Mouse (Mus musculus): ENCODE measurements around the gene Trim33.

GRCm38 (mm10) chr3:103242156-103242555 is 36.9 kb upstream of the Trim33 start:
- no peak for TF ChIP-seq MYOG (IDR thresholded peaks at IDR 0.05; ENCODE audit: control insufficient read depth, extremely low read depth, insufficient read length)
- no peak for TF ChIP-seq CTCF (IDR thresholded peaks at IDR 0.05; ENCODE audit: control insufficient read depth, insufficient read depth, insufficient read length)
- no peak for TF ChIP-seq MAX (IDR thresholded peaks at IDR 0.05)
- no peak for TF ChIP-seq FOSL1 (IDR thresholded peaks at IDR 0.05; ENCODE audit: insufficient read depth, low read length, poor library complexity, severe bottlenecking)
- no peak for TF ChIP-seq CEBPB (IDR thresholded peaks at IDR 0.05; ENCODE audit: low read depth)
